Mouse (Mus musculus): ENCODE results near the gene Gm10295. TPM values are rescaled to one million over a fixed set of nuclear protein-coding genes. Genes with fewer than 3 reads are reported as not detected.

The Gm10295 gene
- polyA plus RNA-seq, 1 experiment from 2014 or later: not detected

- H3K4me3 ChIP-seq (ENCODE audit: control insufficient read depth in 1 of 2, insufficient read depth in 1 of 2, low read depth in 1 of 2, low read length in 2 of 2): no peak overlapping the region
- no peak overlapping the region for H3K9ac ChIP-seq (ENCODE audit: low read length)
Measured at GRCm38 (mm10) chr7:71390291-71390690, 39.0 kb upstream of the Gm10295 start.

GRCm38 (mm10) chr7:71386050-71386449 is 34.8 kb upstream of the Gm10295 start:
- ATAC-seq (ENCODE audit: insufficient number of reproducible peaks, insufficient read depth, low FRiP score, low read depth): no peak
- WGBS: 21% methylated on average over 6 of the region's 6 CpGs
- Histone ChIP-seq H3K4me2 (ENCODE audit: low read length) (no peak overlapping the region), H3K4me1 (ENCODE audit: control insufficient read depth in 2 of 2, insufficient read depth in 2 of 2, low read length in 2 of 2) (peaks cover 4 to 14% of the 10 kb centered on the region in 2 experiments; a peak in 3 of 4 replicates), H3K27ac (replicated peaks in 1 of 2; ENCODE audit: control insufficient read depth in 1 of 2, insufficient read depth in 1 of 2, low read depth in 2 of 2, low read length in 2 of 2) (0 out of 4 replicates have a peak overlapping the region, but pooled peaks of 1 of the 2 experiments have one; percentile 3), H3K9ac (ENCODE audit: low read length) (no peak overlapping the region), H3K9me3 (ENCODE audit: control insufficient read depth, low read length) (no peaks in the 10 kb centered on the region), H3K4me3 (ENCODE audit: control insufficient read depth in 1 of 2, insufficient read depth in 1 of 2, low read depth in 1 of 2, low read length in 2 of 2) (no peak overlapping the region), H3K36me3 (ENCODE audit: control insufficient read depth, insufficient read depth, low read length) (no peaks in the 10 kb centered on the region), H3K27me3 (ENCODE audit: control insufficient read depth, insufficient read depth, low read length) (no peaks in the 10 kb centered on the region)

More at GRCm38 (mm10) chr7:71390291-71390690, 39.0 kb upstream of the Gm10295 start:
- no peaks in the 10 kb centered on the region for H3K36me3 ChIP-seq (ENCODE audit: control insufficient read depth, insufficient read depth, low read length)
- H3K4me2 ChIP-seq (ENCODE audit: low read length): no peak overlapping the region
- ATAC-seq (ENCODE audit: insufficient number of reproducible peaks, insufficient read depth, low FRiP score, low read depth): no peak
- WGBS: 58% methylated on average over 2 of the region's 2 CpGs
- no peaks in the 10 kb centered on the region for H3K27me3 ChIP-seq (ENCODE audit: control insufficient read depth, insufficient read depth, low read length)
- no peaks in the 10 kb centered on the region for H3K9me3 ChIP-seq (ENCODE audit: control insufficient read depth, low read length)
- H3K4me1 ChIP-seq (ENCODE audit: control insufficient read depth in 2 of 2, insufficient read depth in 2 of 2, low read length in 2 of 2): peaks cover 0 to 2% of the 10 kb centered on the region in 2 experiments; a peak in 1 of 4 replicates
- no peak overlapping the region for H3K27ac ChIP-seq (replicated peaks in 1 of 2; ENCODE audit: control insufficient read depth in 1 of 2, insufficient read depth in 1 of 2, low read depth in 2 of 2, low read length in 2 of 2)

GRCm38 (mm10) chr7:71384921-71385320 is 33.6 kb upstream of the Gm10295 start:
- Histone ChIP-seq H3K27ac (replicated peaks in 1 of 2; ENCODE audit: control insufficient read depth in 1 of 2, insufficient read depth in 1 of 2, low read depth in 2 of 2, low read length in 2 of 2) (no peak overlapping the region), H3K36me3 (ENCODE audit: control insufficient read depth, insufficient read depth, low read length) (no peaks in the 10 kb centered on the region), H3K4me2 (ENCODE audit: low read length) (no peak overlapping the region), H3K4me1 (ENCODE audit: control insufficient read depth in 2 of 2, insufficient read depth in 2 of 2, low read length in 2 of 2) (peaks cover 6 to 24% of the 10 kb centered on the region in 2 experiments; a peak in 3 of 4 replicates), H3K4me3 (ENCODE audit: control insufficient read depth in 1 of 2, insufficient read depth in 1 of 2, low read depth in 1 of 2, low read length in 2 of 2) (no peak overlapping the region), H3K9me3 (ENCODE audit: control insufficient read depth, low read length) (no peaks in the 10 kb centered on the region), H3K27me3 (ENCODE audit: control insufficient read depth, insufficient read depth, low read length) (no peaks in the 10 kb centered on the region), H3K9ac (ENCODE audit: low read length) (no peak overlapping the region)
- ATAC-seq (ENCODE audit: insufficient number of reproducible peaks, insufficient read depth, low FRiP score, low read depth): no peak
- WGBS: 54% methylated on average over 7 of the region's 7 CpGs

GRCm38 (mm10) chr7:71383341-71384130 is 32.3 kb upstream of the Gm10295 start:
- H3K27me3 ChIP-seq (ENCODE audit: control insufficient read depth, insufficient read depth, low read length): no peaks in the 10 kb centered on the region
- no peaks in the 10 kb centered on the region for H3K36me3 ChIP-seq (ENCODE audit: control insufficient read depth, insufficient read depth, low read length)
- peaks cover 8 to 27% of the 10 kb centered on the region in 2 experiments for H3K4me1 ChIP-seq (ENCODE audit: control insufficient read depth in 2 of 2, insufficient read depth in 2 of 2, low read length in 2 of 2)
- H3K4me3 ChIP-seq (ENCODE audit: control insufficient read depth in 1 of 2, insufficient read depth in 1 of 2, low read depth in 1 of 2, low read length in 2 of 2): no peak overlapping the region
- no peak for ATAC-seq (ENCODE audit: insufficient number of reproducible peaks, insufficient read depth, low FRiP score, low read depth)
- H3K9ac ChIP-seq (ENCODE audit: low read length): no peak overlapping the region; the same call in 1 of the 2 replicates
- 34% methylated on average over 20 of the region's 20 CpGs for WGBS
- no peaks in the 10 kb centered on the region for H3K9me3 ChIP-seq (ENCODE audit: control insufficient read depth, low read length)
- peak overlapping the region; percentile 4 to 55 for H3K27ac ChIP-seq (replicated peaks in 1 of 2; ENCODE audit: control insufficient read depth in 1 of 2, insufficient read depth in 1 of 2, low read depth in 2 of 2, low read length in 2 of 2)
- H3K4me2 ChIP-seq (ENCODE audit: low read length): peak overlapping the region; percentile 37

GRCm38 (mm10) chr7:71379826-71380825 is 28.8 kb upstream of the Gm10295 start:
- H3K36me3 ChIP-seq (ENCODE audit: control insufficient read depth, insufficient read depth, low read length): no peaks in the 10 kb centered on the region
- no peaks in the 10 kb centered on the region for H3K9me3 ChIP-seq (ENCODE audit: control insufficient read depth, low read length)
- peak overlapping the region; percentile 41 for H3K4me2 ChIP-seq (ENCODE audit: low read length)
- 13% methylated on average over 18 of the region's 18 CpGs for WGBS
- no peak overlapping the region for H3K4me3 ChIP-seq (ENCODE audit: control insufficient read depth in 1 of 2, insufficient read depth in 1 of 2, low read depth in 1 of 2, low read length in 2 of 2)
- H3K27ac ChIP-seq (replicated peaks in 1 of 2; ENCODE audit: control insufficient read depth in 1 of 2, insufficient read depth in 1 of 2, low read depth in 2 of 2, low read length in 2 of 2): peak overlapping the region in 1 of 2 experiments; percentile 28; a peak in 2 of 4 replicates
- H3K27me3 ChIP-seq (ENCODE audit: control insufficient read depth, insufficient read depth, low read length): no peaks in the 10 kb centered on the region
- H3K9ac ChIP-seq (ENCODE audit: low read length): peak overlapping the region; percentile 34; the same call in 1 of the 2 replicates
- H3K4me1 ChIP-seq (ENCODE audit: control insufficient read depth in 2 of 2, insufficient read depth in 2 of 2, low read length in 2 of 2): peaks cover 8 to 32% of the 10 kb centered on the region in 2 experiments
- ATAC-seq (ENCODE audit: insufficient number of reproducible peaks, insufficient read depth, low FRiP score, low read depth): no peak

GRCm38 (mm10) chr7:71378812-71379760 is 27.8 kb upstream of the Gm10295 start:
- peaks cover 8 to 31% of the 10 kb centered on the region in 2 experiments for H3K4me1 ChIP-seq (ENCODE audit: control insufficient read depth in 2 of 2, insufficient read depth in 2 of 2, low read length in 2 of 2)
- no peaks in the 10 kb centered on the region for H3K9me3 ChIP-seq (ENCODE audit: control insufficient read depth, low read length)
- no peak overlapping the region for H3K9ac ChIP-seq (ENCODE audit: low read length)
- H3K27me3 ChIP-seq (ENCODE audit: control insufficient read depth, insufficient read depth, low read length): no peaks in the 10 kb centered on the region
- H3K4me3 ChIP-seq (ENCODE audit: control insufficient read depth in 1 of 2, insufficient read depth in 1 of 2, low read depth in 1 of 2, low read length in 2 of 2): no peak overlapping the region
- H3K4me2 ChIP-seq (ENCODE audit: low read length): no peak overlapping the region
- no peak overlapping the region for H3K27ac ChIP-seq (replicated peaks in 1 of 2; ENCODE audit: control insufficient read depth in 1 of 2, insufficient read depth in 1 of 2, low read depth in 2 of 2, low read length in 2 of 2)
- H3K36me3 ChIP-seq (ENCODE audit: control insufficient read depth, insufficient read depth, low read length): no peaks in the 10 kb centered on the region
- 70% methylated on average over 18 of the region's 18 CpGs for WGBS
- ATAC-seq (ENCODE audit: insufficient number of reproducible peaks, insufficient read depth, low FRiP score, low read depth): no peak
